Mouse (Mus musculus) liver, postnatal 0 days (tissue): Measurements from ENCODE around the gene Zbtb20. TPM values are rescaled to one million over a fixed set of nuclear protein-coding genes. Genes with fewer than 3 reads are reported as not detected.

Experiments used
- ATAC-seq: fragments of 200-750 bp; cut with Nextera tagmentation; 2 replicates; pipeline ENCODE4 v1.8.0; 2017; ENCODE audit warnings: mild to moderate bottlenecking, moderate library complexity
- DNase-seq: peaks from one replicate; pipeline ENCODE4 v3.0.0-alpha.2; 2016
- H3K27ac ChIP-seq: fragments of 300-500 bp; sonication (generic); 2 replicates; pipeline ENCODE4 v1.5.1; 2014; ENCODE audit warnings: antibody characterized with exemption, moderate library complexity, mild to moderate bottlenecking, low read depth
- H3K27me3 ChIP-seq: fragments of 300-500 bp; sonication (generic); 2 replicates; pipeline ENCODE4 v1.6.1; 2014; ENCODE audit warnings: low read length, control low read depth, mixed read lengths; ENCODE audit not compliant: insufficient read depth
- H3K36me3 ChIP-seq: fragments of 300-500 bp; sonication (generic); replicated peaks from 2 replicates; pipeline ENCODE4 v1.6.1; 2014; ENCODE audit warnings: mild to moderate bottlenecking, control low read depth, low read length, moderate library complexity, mixed read lengths; ENCODE audit not compliant: insufficient read depth
- H3K4me1 ChIP-seq: fragments of 300-500 bp; sonication (generic); 2 replicates; pipeline ENCODE4 v1.6.1; 2014; ENCODE audit warnings: antibody characterized with exemption, mild to moderate bottlenecking, control low read depth; ENCODE audit not compliant: insufficient read depth
- H3K4me2 ChIP-seq: fragments of 300-500 bp; sonication (generic); 2 replicates; pipeline ENCODE4 v1.6.1; 2014; ENCODE audit warnings: low read depth, mild to moderate bottlenecking, low read length, moderate library complexity, mixed read lengths
- H3K4me3 ChIP-seq: fragments of 300-500 bp; sonication (generic); 2 replicates; pipeline ENCODE4 v1.5.1; 2014; ENCODE audit warnings: low read depth, low read length
- H3K9ac ChIP-seq: fragments of 300-500 bp; sonication (generic); replicated peaks from 2 replicates; pipeline ENCODE4 v1.6.1; 2014; ENCODE audit warnings: mild to moderate bottlenecking, moderate library complexity
- H3K9me3 ChIP-seq: fragments of 300-500 bp; sonication (generic); 2 replicates; pipeline ENCODE4 v1.6.1; 2016; ENCODE audit warnings: mild to moderate bottlenecking, control low read depth, low read length, mixed read lengths
- CTCF ChIP-seq: sonication (generic); IDR thresholded peaks from 2 replicates; pipeline ENCODE4 v1.5.1; 2016; ENCODE audit warnings: antibody characterized with exemption, low read depth
- EP300 ChIP-seq: IDR thresholded peaks from 2 replicates; pipeline ENCODE4 v1.6.1; 2016; ENCODE audit warnings: antibody characterized with exemption, low read depth, mild to moderate bottlenecking
- WGBS: fragments of 180-500 bp; shearing (Covaris S2); extraction: QIAGEN DNeasy Blood & Tissue Kit; methylation state at CpG from one replicate; pipeline ENCODE4 v1.1.7; 2014; ENCODE audit not compliant: insufficient replicate concordance; 5-methylcytosine and 5-hydroxymethylcytosine counted together
- polyA plus RNA-seq: library from polyadenylated mRNA; unstranded; fragments of >200 nt; fragmentation: Nextera tagmentation; extraction: Ambion mirVana; gene quantifications from 2 replicates; pipeline ENCODE4 v1.2.1, GENCODE M21; 2015

Gene Zbtb20
- polyA plus RNA-seq, 1 experiment from 2014 or later: 9.2 TPM

DNA sequence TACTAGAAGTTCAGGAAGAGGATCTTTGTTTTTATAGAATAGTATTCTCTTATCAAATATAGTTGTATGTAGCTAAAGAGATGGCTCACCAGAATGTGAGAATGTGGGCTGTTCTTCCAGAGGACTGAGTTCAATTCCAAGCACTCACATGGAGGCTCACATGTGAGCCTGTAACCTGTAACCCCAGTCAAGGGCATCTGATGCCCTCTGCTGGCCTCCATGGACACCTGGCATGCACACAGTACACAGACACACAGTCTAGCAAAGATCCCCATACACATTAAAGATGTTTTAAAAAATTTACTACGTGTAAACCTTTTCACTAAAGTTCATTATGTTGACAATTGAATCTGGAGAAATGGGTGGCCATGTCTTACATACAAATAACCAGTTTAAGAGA is 343.7 kb downstream of the Zbtb20 start:
- no peaks in the 10 kb centered on the region for H3K27me3 ChIP-seq
- no peak overlapping the region for H3K4me2 ChIP-seq
- no peaks in the 10 kb centered on the region for H3K4me1 ChIP-seq
- no peaks in the 10 kb centered on the region for H3K9me3 ChIP-seq
- DNase-seq: no peak
- no peak overlapping the region for H3K4me3 ChIP-seq
- no peak overlapping the region for H3K27ac ChIP-seq
- TF ChIP-seq EP300 (no peak), CTCF (peak; percentile 21)
- H3K36me3 ChIP-seq: no peaks in the 10 kb centered on the region
- ATAC-seq: no peak
- 84% methylated on average over 1 of the region's 1 CpGs for WGBS
- no peak overlapping the region for H3K9ac ChIP-seq

DNA sequence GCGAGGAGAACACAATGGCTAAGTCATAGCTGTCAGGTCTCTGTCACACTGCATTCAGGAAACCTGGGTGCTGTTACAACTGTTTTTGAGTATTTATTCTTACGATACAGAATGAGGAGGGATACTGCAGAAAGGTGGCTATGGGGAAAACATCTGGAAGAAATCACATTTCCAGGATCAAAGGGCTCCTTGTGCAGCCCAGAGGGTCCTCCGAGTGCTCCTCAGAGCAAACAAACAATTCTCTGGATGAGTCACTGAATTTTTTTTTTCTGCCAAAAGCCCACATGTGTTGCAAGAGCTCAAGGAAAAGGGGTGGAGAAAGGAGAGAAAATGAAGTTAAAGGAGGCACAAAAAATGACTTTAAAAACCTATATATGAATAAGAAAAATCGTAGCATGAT is 345.6 kb downstream of the Zbtb20 start:
- Histone ChIP-seq H3K4me3 (no peak overlapping the region), H3K27ac (no peak overlapping the region), H3K9ac (no peak overlapping the region), H3K36me3 (no peaks in the 10 kb centered on the region), H3K9me3 (no peaks in the 10 kb centered on the region), H3K4me1 (no peaks in the 10 kb centered on the region), H3K4me2 (no peak overlapping the region), H3K27me3 (no peaks in the 10 kb centered on the region)
- 74% methylated on average over 4 of the region's 4 CpGs for WGBS
- DNase-seq (no peak), ATAC-seq (no peak)
- TF ChIP-seq EP300 (no peak), CTCF (no peak)

DNA sequence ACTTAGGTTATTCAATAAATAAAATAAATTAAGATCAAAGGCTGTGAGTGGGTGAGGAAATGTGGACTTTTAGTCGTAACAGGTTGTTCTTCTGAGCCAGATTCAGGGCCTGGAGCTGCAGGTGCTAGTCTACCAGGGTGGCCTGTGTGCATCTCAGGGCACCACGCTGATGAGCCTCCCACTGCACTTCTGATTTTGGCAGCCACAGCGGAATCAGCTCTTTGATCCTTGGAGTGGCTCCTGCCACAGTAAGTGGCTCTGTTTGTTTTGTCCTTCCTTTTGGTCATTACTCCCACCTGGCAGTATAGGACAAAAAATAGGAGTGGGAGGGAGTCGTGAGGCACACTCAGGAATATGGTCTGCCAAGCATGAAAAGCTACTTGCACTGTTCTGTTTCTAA is 354.6 kb downstream of the Zbtb20 start:
- Histone ChIP-seq H3K4me1 (no peaks in the 10 kb centered on the region), H3K9me3 (no peaks in the 10 kb centered on the region), H3K4me3 (no peak overlapping the region), H3K27ac (no peak overlapping the region), H3K4me2 (no peak overlapping the region), H3K27me3 (no peaks in the 10 kb centered on the region), H3K36me3 (no peaks in the 10 kb centered on the region), H3K9ac (no peak overlapping the region)
- ATAC-seq (no peak), DNase-seq (no peak)
- no peak for TF ChIP-seq CTCF
- no peak for TF ChIP-seq EP300
- WGBS: 67% methylated on average over 4 of the region's 4 CpGs

DNA sequence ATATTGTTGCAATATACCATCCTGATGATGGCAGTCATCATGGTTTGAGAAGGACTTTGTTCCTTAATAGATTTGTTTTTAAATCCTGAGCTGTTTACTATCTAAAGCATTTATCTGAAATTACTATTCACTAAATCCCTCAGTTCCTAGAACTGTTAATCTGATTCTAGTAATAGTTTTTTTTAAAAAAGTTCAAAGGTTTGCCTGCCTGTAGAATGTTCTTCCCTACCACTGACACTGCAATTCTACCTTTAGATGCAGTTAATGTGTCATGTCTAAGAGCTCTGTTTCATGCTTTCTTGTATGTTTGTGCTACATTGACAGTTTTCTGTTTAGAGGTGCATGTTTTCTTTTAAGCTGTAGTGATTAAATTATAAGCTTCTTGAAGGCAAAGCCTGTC is 358.6 kb downstream of the Zbtb20 start:
- no peaks in the 10 kb centered on the region for H3K27me3 ChIP-seq
- no peak overlapping the region for H3K4me3 ChIP-seq
- TF ChIP-seq EP300 (no peak), CTCF (no peak)
- H3K27ac ChIP-seq: peak overlapping the region; percentile 58; the same call in 1 of the 2 replicates
- H3K9me3 ChIP-seq: no peaks in the 10 kb centered on the region
- H3K4me1 ChIP-seq: no peaks in the 10 kb centered on the region
- H3K36me3 ChIP-seq: no peaks in the 10 kb centered on the region
- no peak for ATAC-seq
- no peak overlapping the region for H3K9ac ChIP-seq
- H3K4me2 ChIP-seq: no peak overlapping the region
- DNase-seq: no peak

DNA sequence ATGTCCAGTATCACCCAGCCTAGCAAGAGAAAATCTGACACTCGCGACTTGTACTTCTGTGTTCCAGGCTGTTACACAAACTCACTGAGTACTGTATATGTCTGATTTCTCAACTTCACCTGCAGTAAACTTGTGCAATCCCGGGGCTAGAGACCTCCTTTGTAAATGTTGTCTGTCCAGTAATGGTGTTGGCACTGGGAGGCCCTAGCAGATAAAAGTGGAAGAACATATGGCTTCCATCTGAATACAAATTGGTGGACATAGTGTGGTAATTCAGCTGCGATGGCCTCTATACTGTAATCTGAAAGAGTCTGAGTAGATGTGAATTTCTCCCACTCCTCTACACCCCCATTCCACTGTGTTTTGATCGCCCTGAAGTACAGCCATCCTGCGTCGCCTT is 359.6 kb downstream of the Zbtb20 start:
- no peak overlapping the region for H3K9ac ChIP-seq
- peak overlapping the region; percentile 58 for H3K27ac ChIP-seq
- no peak overlapping the region for H3K4me3 ChIP-seq
- TF ChIP-seq CTCF: no peak
- no peak for TF ChIP-seq EP300
- peak overlapping the region; percentile 40 for H3K4me2 ChIP-seq
- no peaks in the 10 kb centered on the region for H3K4me1 ChIP-seq
- H3K9me3 ChIP-seq: no peaks in the 10 kb centered on the region
- H3K36me3 ChIP-seq: no peaks in the 10 kb centered on the region
- peak; percentile 81 for ATAC-seq
- WGBS: 67% methylated on average over 7 of the region's 7 CpGs
- DNase-seq: peak; percentile 28
- H3K27me3 ChIP-seq: no peaks in the 10 kb centered on the region

DNA sequence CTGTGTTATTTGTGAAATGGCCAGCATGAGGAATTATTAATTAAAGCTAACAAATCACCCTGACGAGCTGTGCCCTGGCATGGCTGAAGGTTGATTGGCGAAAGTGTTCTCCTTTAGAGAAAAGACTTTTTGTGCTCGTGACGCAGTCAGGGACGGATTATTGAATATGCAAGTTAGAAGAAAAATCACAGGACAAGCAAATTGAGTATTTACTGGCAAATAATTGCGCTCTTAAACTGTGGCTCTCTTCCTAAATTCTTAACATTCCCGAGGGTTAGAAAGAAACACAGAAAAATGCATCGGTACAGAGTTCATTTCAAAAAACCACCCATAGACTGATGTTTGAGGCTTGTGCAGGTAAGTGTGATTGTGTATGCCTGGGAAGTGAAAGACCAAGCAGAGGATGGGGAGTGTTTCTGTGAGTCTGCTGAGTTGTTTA is 360.1 kb downstream of the Zbtb20 start:
- no peak for TF ChIP-seq EP300
- no peak for TF ChIP-seq CTCF
- peak overlapping the region; percentile 40; the same call in 1 of the 2 replicates for H3K4me2 ChIP-seq

DNA sequence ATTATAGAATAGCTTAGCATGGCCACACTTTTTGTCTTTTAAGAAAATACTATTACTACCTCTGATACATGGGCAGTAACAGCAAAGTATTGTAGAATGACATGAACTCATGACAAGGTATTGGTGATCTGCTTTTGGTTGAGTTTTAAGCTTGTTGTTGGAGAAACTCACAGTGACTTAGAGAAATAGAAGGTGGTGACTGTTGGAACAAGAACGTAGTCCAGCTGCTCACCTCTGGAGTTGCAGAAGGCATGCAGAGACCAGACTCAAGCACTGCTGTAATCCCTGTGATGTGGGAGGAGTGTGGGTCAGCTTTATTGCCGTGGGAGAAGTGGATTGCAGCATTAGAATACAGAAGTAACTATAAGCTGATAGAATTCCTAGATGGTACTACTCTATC is 361.9 kb downstream of the Zbtb20 start:
- Histone ChIP-seq H3K27me3 (no peaks in the 10 kb centered on the region), H3K27ac (no peak overlapping the region), H3K36me3 (no peaks in the 10 kb centered on the region), H3K4me1 (no peaks in the 10 kb centered on the region), H3K4me3 (no peak overlapping the region), H3K9me3 (no peaks in the 10 kb centered on the region), H3K4me2 (no peak overlapping the region), H3K9ac (no peak overlapping the region)
- TF ChIP-seq EP300 (no peak), CTCF (no peak)
- no peak for DNase-seq
- no peak for ATAC-seq
- WGBS: 85% methylated on average over 2 of the region's 2 CpGs

More for the DNA sequence above, 360.1 kb downstream of the Zbtb20 start:
- WGBS: 80% methylated on average over 8 of the region's 8 CpGs
- Histone ChIP-seq H3K9ac (no peak overlapping the region), H3K27ac (peak overlapping the region; percentile 58), H3K4me3 (no peak overlapping the region), H3K9me3 (no peaks in the 10 kb centered on the region), H3K4me1 (no peaks in the 10 kb centered on the region), H3K36me3 (no peaks in the 10 kb centered on the region), H3K27me3 (no peaks in the 10 kb centered on the region)
- DNase-seq (no peak), ATAC-seq (no peak)
